Mouse (Mus musculus) small intestine, adult 2 months (tissue): ENCODE measurements around the gene Tmem120a.

Source experiments
- CTCF ChIP-seq: fragments of 200-500 bp; IDR thresholded peaks from 2 replicates; pipeline ENCODE4 v1.5.1; 2012; ENCODE audit warnings: low read depth, mild to moderate bottlenecking, control low read depth, inconsistent platforms, low read length, moderate library complexity, mixed read lengths; ENCODE audit not compliant: insufficient replicate concordance, insufficient read length; ENCODE audit errors: extremely low read depth
- POLR2A ChIP-seq: fragments of 200-500 bp; IDR thresholded peaks from 2 replicates; pipeline ENCODE4 v1.6.1; 2012; ENCODE audit warnings: low read depth, mild to moderate bottlenecking, control low read depth, inconsistent platforms, low read length, moderate library complexity

GRCm38 (mm10) chr5:135735741-135736140 lies 8.5 kb downstream of the Tmem120a start:
- TF ChIP-seq POLR2A, result no peak
- TF ChIP-seq CTCF, result no peak
